Mouse (Mus musculus): ENCODE data around the gene Gm21970.

DNA sequence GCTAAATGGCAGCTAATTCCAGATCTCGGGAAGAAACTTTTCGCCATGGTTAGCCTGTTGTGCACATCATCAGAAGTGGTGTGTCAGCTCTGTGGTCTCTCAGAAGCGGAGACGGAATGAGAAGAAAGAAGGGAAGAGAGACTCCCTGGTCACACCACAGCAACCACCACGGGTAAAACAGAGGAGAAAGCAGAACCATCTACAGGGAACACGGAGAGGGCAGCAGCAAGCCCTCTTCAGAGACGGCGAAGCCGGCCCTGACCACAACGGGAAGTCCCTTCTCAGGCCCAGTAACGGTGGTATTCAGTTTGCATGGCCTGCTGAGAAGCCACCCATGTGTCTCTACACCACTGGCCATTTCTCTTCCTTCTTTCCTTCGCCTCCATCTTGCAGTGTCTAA lies 36.4 kb upstream of the Gm21970 start:
- TF ChIP-seq CTCF (IDR thresholded peaks at IDR 0.05; ENCODE audit: extremely low read depth, insufficient read depth, low read length) (no peak), POLR2A (IDR thresholded peaks at IDR 0.05; ENCODE audit: extremely low read depth, insufficient read depth, low read length) (no peak)
